Mouse (Mus musculus) intestine, embryonic 14.5 days (tissue): ENCODE measurements around the gene Stau1. TPM values are rescaled to one million over a fixed set of nuclear protein-coding genes. Genes with fewer than 3 reads are reported as not detected.

Source experiments
- ATAC-seq: fragments of 200-750 bp; cut with Nextera tagmentation; replicated peaks from 2 replicates; pipeline ENCODE4 v1.8.0; 2017; ENCODE audit warnings: low read depth, moderate number of reproducible peaks, moderate TSS enrichment, moderate library complexity; ENCODE audit not compliant: low FRiP score, low TSS enrichment
- DNase-seq: peaks from one replicate; pipeline ENCODE4 v3.0.0-alpha.2; 2018; ENCODE audit warnings: low spot score
- H3K27ac ChIP-seq: fragments of 300-500 bp; sonication (generic); 2 replicates; pipeline ENCODE4 v1.5.1; 2014; ENCODE audit warnings: low read depth, mild to moderate bottlenecking, control low read depth
- H3K27me3 ChIP-seq: fragments of 300-500 bp; sonication (generic); replicated peaks from 2 replicates; pipeline ENCODE4 v1.6.1; 2014; ENCODE audit warnings: low read length, control low read depth; ENCODE audit not compliant: control insufficient read depth, insufficient read depth
- H3K36me3 ChIP-seq: fragments of 300-500 bp; sonication (generic); 2 replicates; pipeline ENCODE4 v1.6.1; 2014; ENCODE audit warnings: low read length, control low read depth; ENCODE audit not compliant: control insufficient read depth, insufficient read depth
- H3K4me1 ChIP-seq: fragments of 300-500 bp; sonication (generic); replicated peaks from 2 replicates; pipeline ENCODE4 v1.6.1; 2014; ENCODE audit warnings: low read length, control low read depth, mixed read lengths; ENCODE audit not compliant: control insufficient read depth, insufficient read depth
- H3K4me2 ChIP-seq: fragments of 300-500 bp; sonication (generic); 2 replicates; pipeline ENCODE4 v1.6.1; 2014; ENCODE audit warnings: low read length
- H3K4me3 ChIP-seq: fragments of 300-500 bp; sonication (generic); 2 replicates; pipeline ENCODE4 v1.5.1; 2014; ENCODE audit warnings: low read depth, low read length, control low read depth, mixed read lengths
- H3K9ac ChIP-seq: fragments of 300-500 bp; sonication (generic); 2 replicates; pipeline ENCODE4 v1.6.1; 2014; ENCODE audit warnings: mild to moderate bottlenecking, low read length
- H3K9me3 ChIP-seq: fragments of 300-500 bp; sonication (generic); 2 replicates; pipeline ENCODE4 v1.6.1; 2016; ENCODE audit warnings: low read length, control low read depth; ENCODE audit not compliant: control insufficient read depth
- WGBS: fragments of 180-500 bp; shearing (Covaris S2); extraction: QIAGEN DNeasy Blood & Tissue Kit; methylation state at CpG from one replicate; pipeline ENCODE4 v1.1.7; 2014; 5-methylcytosine and 5-hydroxymethylcytosine counted together
- polyA plus RNA-seq: library from polyadenylated mRNA; unstranded; fragments of >200 nt; fragmentation: Nextera tagmentation; extraction: Ambion mirVana; gene quantifications from 2 replicates; pipeline ENCODE4 v1.2.1, GENCODE M21; 2014

The Stau1 gene
- polyA plus RNA-seq = 68.8 and 77.3 TPM in 2 replicates

DNA sequence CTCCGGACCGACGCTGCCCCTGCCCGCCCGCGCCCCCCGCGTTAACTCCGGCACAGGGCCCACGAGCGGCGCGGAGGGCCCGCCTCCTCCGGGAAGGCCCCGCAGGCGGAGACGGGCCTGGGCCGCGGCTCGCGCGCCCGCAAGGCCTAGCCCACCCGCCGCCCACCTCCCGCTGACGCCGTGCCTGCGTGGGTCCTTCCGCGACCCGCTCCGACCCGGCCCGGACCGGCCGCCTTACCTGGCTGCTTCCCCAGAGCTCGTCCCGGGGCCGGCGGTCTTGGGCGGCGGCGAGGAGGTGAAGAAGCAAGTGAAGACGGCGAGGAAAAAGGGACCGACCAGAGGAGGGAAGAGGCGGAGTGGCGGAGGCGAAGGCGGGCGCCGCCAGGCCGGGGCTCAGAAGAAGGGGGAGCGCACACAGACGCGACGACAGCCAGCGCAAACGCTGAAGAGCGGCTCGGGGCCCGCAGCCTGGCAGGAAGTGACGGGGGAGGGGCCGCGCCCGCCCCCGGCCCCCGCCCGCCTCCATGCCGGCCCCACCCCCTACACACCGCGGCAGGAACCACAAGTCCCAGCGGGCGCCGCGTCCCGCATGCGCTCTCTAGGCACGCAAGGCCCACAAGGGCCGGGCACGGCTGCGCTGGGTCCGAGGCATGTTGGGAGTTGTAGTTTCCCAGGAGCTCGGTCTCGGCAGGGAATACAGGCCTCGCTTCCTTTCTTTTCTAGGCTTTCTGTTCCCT, at the start of gene Stau1:
Gene Stau1, minus strand, starts transcription at position 504 of the 737 bp plus-strand sequence.
- Histone ChIP-seq H3K4me1 (peaks cover 36% of the 10 kb centered on the region), H3K36me3 (no peaks in the 10 kb centered on the region), H3K9ac (peak within 1 kb of the TSS; percentile 91), H3K4me2 (peak within 1 kb of the TSS; percentile 98), H3K27ac (peak within 1 kb of the TSS; percentile 97), H3K4me3 (peak within 1 kb of the TSS; percentile 96), H3K27me3 (no peaks in the 10 kb centered on the region), H3K9me3 (no peaks in the 10 kb centered on the region)
- peak; percentile 99 for ATAC-seq
- WGBS = under 1% methylated on average over 83 of the region's 88 CpGs
- DNase-seq = peak; percentile 90

DNA sequence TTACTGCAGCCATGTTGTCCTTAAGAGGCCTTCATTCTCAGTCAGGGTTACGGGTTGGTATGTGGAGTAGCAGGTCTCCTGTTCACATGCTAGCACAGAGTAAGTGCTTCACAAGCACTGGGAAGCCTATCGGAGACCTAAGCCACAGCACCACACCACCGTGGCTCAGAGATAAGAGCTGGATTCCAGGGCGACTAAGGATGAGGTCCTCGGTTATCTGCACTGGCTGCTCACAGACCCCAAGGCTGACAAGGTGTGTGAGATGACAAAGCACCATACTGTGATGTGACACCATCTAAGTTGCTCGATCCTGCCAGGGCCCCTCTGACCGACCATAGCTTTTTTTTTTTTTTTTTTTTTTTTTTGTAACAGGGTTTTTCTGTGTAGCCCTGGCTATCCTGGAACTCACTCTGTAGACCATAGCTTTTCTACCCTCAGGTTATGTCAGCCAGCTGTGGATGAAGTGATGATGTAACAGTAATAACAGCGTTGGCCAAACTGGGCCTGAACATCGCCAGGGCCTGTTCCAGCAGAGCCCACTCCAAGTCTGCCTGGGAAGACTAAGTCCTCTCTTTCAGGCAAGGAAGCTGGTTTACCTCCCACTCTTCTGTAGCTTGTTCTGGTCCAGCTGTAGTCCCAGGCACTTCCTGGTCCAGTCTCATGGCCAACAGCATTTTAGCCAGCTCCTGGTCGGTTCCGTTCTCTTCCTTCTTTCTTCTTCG, 47.5 kb upstream of the Stau1 start:
- Histone ChIP-seq H3K4me3 (no peak overlapping the region), H3K27me3 (no peaks in the 10 kb centered on the region), H3K36me3 (peaks cover 94% of the 10 kb centered on the region), H3K9me3 (no peaks in the 10 kb centered on the region), H3K27ac (no peak overlapping the region), H3K4me1 (no peaks in the 10 kb centered on the region), H3K9ac (no peak overlapping the region), H3K4me2 (no peak overlapping the region)
- ATAC-seq (no peak), DNase-seq (no peak)
- WGBS = 90% methylated on average over 12 of the region's 12 CpGs

DNA sequence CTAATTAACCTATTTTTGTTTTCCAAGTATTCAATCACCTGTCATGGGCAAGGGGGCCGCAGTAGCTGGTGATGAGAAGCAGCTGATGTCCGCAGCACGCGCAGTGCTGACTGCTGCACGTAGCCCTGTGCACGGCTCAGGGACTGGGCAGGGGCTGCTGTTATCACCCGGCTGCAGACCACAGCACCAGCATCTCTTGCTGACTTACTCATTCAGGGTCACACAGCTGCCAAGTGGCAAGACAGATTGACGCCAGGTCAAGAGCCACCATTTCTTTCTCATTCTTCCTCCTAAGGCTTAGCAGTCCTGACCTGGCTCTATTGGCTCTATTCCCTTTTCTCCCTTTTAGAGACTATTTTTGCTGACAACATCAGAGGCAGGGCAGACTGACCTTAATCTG, 43.3 kb upstream of the Stau1 start:
- H3K36me3 ChIP-seq = peaks cover 100% of the 10 kb centered on the region
- H3K27ac ChIP-seq = no peak overlapping the region
- no peak overlapping the region for H3K4me3 ChIP-seq
- 78% methylated on average over 8 of the region's 8 CpGs for WGBS
- DNase-seq (no peak), ATAC-seq (no peak)
- H3K9me3 ChIP-seq = no peaks in the 10 kb centered on the region
- no peak overlapping the region for H3K4me2 ChIP-seq
- H3K4me1 ChIP-seq = no peaks in the 10 kb centered on the region
- H3K9ac ChIP-seq = no peak overlapping the region
- H3K27me3 ChIP-seq = no peaks in the 10 kb centered on the region

DNA sequence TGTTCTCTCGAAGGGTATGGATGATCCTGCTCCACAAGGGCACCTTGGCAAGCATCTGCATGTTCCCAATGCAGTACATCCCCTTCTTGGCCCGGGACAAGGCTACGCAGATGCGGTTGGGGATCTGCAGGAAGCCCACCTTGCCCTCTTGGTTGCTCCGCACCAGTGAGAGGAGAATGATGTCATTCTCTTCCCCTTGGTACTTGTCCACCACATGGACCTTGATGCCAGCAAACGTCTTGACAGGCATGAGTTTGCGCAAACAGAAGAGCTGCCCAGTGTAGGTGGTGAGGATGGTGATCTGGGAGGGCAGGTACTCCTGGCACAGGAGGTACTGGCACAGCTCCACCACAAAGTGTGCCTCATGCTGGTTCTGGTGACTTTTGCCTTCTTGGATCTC, 42.6 kb upstream of the Stau1 start:
- Histone ChIP-seq H3K9me3 (no peaks in the 10 kb centered on the region), H3K4me3 (no peak overlapping the region), H3K9ac (no peak overlapping the region), H3K27ac (no peak overlapping the region), H3K27me3 (no peaks in the 10 kb centered on the region), H3K4me2 (no peak overlapping the region), H3K36me3 (peaks cover 100% of the 10 kb centered on the region), H3K4me1 (no peaks in the 10 kb centered on the region)
- WGBS = 91% methylated on average over 7 of the region's 7 CpGs
- ATAC-seq (no peak), DNase-seq (no peak)

DNA sequence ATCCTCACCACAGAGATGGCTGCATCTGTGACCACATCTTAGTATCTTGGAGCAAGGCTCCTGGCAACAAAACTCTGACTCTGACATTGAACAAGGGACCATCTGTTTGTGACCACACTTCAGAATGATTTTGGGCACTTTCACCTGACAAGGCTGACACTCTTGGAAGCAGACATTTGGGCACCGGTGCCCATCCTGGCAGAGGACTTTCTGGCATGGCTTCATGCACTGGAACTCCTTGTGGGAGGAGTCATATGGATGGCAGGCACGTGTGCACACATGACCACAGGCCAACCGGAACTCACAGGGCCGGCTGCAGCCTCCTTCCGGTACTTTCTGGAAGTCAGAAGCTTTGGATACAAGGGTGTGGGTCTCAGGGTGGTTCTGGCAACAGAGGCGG, 42.2 kb upstream of the Stau1 start:
- Histone ChIP-seq H3K27me3 (no peaks in the 10 kb centered on the region), H3K4me2 (no peak overlapping the region), H3K27ac (no peak overlapping the region), H3K9ac (no peak overlapping the region), H3K4me1 (no peaks in the 10 kb centered on the region), H3K36me3 (peaks cover 100% of the 10 kb centered on the region), H3K4me3 (no peak overlapping the region), H3K9me3 (no peaks in the 10 kb centered on the region)
- DNase-seq = no peak
- 91% methylated on average over 6 of the region's 6 CpGs for WGBS
- no peak for ATAC-seq

DNA sequence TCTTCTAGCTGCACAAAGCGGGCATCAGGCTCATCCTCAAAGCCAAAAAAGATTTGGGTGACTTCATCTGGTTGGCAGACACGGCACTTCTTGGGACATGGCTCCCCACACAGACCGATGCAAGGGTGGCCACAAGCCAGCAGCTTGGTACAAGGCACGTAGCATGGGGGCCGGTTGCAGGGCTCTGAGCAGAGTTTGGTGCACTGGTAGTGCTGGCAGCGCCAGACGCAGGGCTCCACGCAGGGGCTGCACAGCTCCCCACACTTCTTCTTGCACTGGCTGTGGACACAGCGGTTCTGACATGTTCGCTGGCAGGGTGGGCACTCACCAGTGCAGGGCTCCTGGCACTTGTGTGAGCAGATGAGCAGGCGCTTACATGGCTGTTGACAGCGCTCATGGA, 41.6 kb upstream of the Stau1 start:
- Histone ChIP-seq H3K9me3 (no peaks in the 10 kb centered on the region), H3K27ac (no peak overlapping the region), H3K4me1 (no peaks in the 10 kb centered on the region), H3K4me2 (no peak overlapping the region), H3K36me3 (peaks cover 99% of the 10 kb centered on the region), H3K27me3 (no peaks in the 10 kb centered on the region), H3K9ac (no peak overlapping the region), H3K4me3 (no peak overlapping the region)
- ATAC-seq (no peak), DNase-seq (no peak)
- 94% methylated on average over 12 of the region's 12 CpGs for WGBS

DNA sequence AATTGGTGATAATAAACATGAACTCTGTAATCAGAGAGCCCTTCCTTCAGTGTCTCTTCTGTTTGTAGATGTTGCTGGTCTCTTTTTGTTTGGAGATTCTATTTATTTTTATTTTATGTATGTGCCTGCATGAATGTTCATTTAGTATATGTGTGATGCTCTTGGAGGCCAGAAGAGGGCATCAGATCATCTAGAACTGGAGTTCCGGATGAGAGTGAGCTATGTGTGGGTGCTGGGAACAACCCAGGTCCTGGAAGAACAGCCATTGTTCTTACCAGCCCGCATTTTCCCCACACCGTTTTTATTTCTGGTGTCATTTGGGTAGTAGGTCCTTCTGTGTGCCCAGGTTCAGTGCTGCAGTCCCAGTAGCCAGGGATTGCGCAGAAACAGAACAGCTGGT, 34.4 kb upstream of the Stau1 start:
- H3K4me3 ChIP-seq = no peak overlapping the region
- no peaks in the 10 kb centered on the region for H3K27me3 ChIP-seq
- DNase-seq = no peak
- H3K36me3 ChIP-seq = peaks cover 96% of the 10 kb centered on the region
- 92% methylated on average over 4 of the region's 4 CpGs for WGBS
- H3K9ac ChIP-seq = no peak overlapping the region
- no peak overlapping the region for H3K4me2 ChIP-seq
- ATAC-seq = no peak
- no peak overlapping the region for H3K27ac ChIP-seq
- H3K9me3 ChIP-seq = no peaks in the 10 kb centered on the region
- no peaks in the 10 kb centered on the region for H3K4me1 ChIP-seq

DNA sequence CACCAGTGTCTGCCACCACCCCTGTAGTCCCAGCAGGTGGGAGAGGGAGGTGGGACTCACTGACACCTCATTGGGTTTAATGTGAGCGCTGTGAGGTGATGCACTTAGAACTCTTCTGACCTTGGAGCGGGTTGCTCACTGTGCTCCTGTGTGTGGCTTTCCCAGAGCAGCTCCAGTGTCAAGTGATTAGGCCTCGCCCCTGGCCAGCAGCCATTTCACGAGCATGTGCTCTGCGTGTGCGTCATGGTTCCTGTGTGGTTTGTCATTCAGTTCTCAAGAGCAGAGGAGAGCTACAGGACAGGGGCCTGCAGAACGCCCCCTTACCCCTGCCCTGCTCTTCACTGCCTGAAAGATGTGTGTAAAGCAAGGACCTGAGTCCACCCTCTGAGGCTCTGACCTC, 32.5 kb upstream of the Stau1 start:
- Histone ChIP-seq H3K4me3 (no peak overlapping the region), H3K27ac (no peak overlapping the region), H3K4me2 (no peak overlapping the region), H3K36me3 (peaks cover 93% of the 10 kb centered on the region), H3K9me3 (no peaks in the 10 kb centered on the region), H3K9ac (no peak overlapping the region), H3K27me3 (no peaks in the 10 kb centered on the region), H3K4me1 (no peaks in the 10 kb centered on the region)
- DNase-seq = no peak
- WGBS = 89% methylated on average over 7 of the region's 7 CpGs
- no peak for ATAC-seq

DNA sequence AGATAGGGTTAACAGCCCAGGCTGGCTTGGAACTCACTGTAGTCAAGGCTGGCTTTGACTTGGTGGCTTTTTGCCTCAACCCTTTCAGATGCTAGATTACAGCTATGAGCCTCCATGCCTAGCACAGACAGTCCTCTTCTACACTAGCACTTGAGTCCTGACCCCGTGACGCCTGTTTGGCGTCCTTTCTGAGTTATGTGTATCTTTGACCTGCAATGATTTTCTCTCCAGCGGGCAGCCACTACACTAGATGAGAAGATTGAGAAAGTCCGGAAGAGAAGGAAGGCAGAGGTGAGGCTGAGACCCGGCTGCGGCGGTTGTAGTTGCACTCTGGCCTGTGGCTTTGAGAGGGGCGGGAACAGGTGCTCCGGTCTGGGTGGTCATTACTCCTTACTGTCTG, 23.3 kb upstream of the Stau1 start:
- H3K4me3 ChIP-seq = no peak overlapping the region
- H3K4me2 ChIP-seq = no peak overlapping the region
- peaks cover 65% of the 10 kb centered on the region for H3K36me3 ChIP-seq
- ATAC-seq (no peak), DNase-seq (no peak)
- H3K27me3 ChIP-seq = no peaks in the 10 kb centered on the region
- H3K9me3 ChIP-seq = no peaks in the 10 kb centered on the region
- 94% methylated on average over 10 of the region's 10 CpGs for WGBS
- peaks cover 9% of the 10 kb centered on the region for H3K4me1 ChIP-seq
- no peak overlapping the region for H3K9ac ChIP-seq
- no peak overlapping the region for H3K27ac ChIP-seq
